Mouse (Mus musculus): Measurements from ENCODE around the gene Rchy1.

The Rchy1 gene

GRCm38 (mm10) chr5:91962639-91963440 lies at the start of gene Rchy1:
Gene Rchy1 (minus strand): TSS chr5:91963068.
- DNase-seq (ENCODE audit: low spot score): peak; percentile 92

GRCm38 (mm10) chr5:92011756-92012155 lies 48.9 kb upstream of the Rchy1 start:
- no peak for DNase-seq (ENCODE audit: low spot score)

- DNase-seq (ENCODE audit: low spot score): no peak
These were observed 47.0 kb upstream of the Rchy1 start for GRCm38 (mm10) chr5:92009827-92010226.

GRCm38 (mm10) chr5:92003011-92003410 lies 40.1 kb upstream of the Rchy1 start:
- peak; percentile 25 for DNase-seq (ENCODE audit: low spot score)

- no peak for DNase-seq (ENCODE audit: low spot score)
These were observed 37.9 kb upstream of the Rchy1 start for GRCm38 (mm10) chr5:92000770-92001169.

GRCm38 (mm10) chr5:91994546-91994945 lies 31.7 kb upstream of the Rchy1 start:
- DNase-seq (ENCODE audit: low spot score): peak; percentile 23

- DNase-seq (ENCODE audit: low spot score): no peak
These were observed 30.2 kb upstream of the Rchy1 start for GRCm38 (mm10) chr5:91993061-91993460.

- no peak for DNase-seq (ENCODE audit: low spot score)
These were observed 28.5 kb upstream of the Rchy1 start for GRCm38 (mm10) chr5:91991191-91991937.

- DNase-seq (ENCODE audit: low spot score): peak; percentile 6
These were observed 26.4 kb upstream of the Rchy1 start for GRCm38 (mm10) chr5:91989261-91989660.

- no peak for DNase-seq (ENCODE audit: low spot score)
These were observed 24.9 kb upstream of the Rchy1 start for GRCm38 (mm10) chr5:91987799-91988198.

GRCm38 (mm10) chr5:91987236-91987635 lies 24.4 kb upstream of the Rchy1 start, which contains the start of gene Odaph:
Gene Odaph (plus strand): TSS chr5:91987475.
- no peak for DNase-seq (ENCODE audit: low spot score)

GRCm38 (mm10) chr5:91985721-91986120 lies 22.9 kb upstream of the Rchy1 start:
- DNase-seq (ENCODE audit: low spot score): no peak

GRCm38 (mm10) chr5:91983490-91983889 lies 20.6 kb upstream of the Rchy1 start:
- DNase-seq (ENCODE audit: low spot score): no peak

GRCm38 (mm10) chr5:91981176-91981840 lies 18.4 kb upstream of the Rchy1 start:
- no peak for DNase-seq (ENCODE audit: low spot score)

- DNase-seq (ENCODE audit: low spot score): no peak
These were observed 14.5 kb upstream of the Rchy1 start for GRCm38 (mm10) chr5:91977397-91977770.

GRCm38 (mm10) chr5:91976566-91977396 lies 13.9 kb upstream of the Rchy1 start:
- no peak for DNase-seq (ENCODE audit: low spot score)

GRCm38 (mm10) chr5:91975758-91976157 lies 12.9 kb upstream of the Rchy1 start:
- no peak for DNase-seq (ENCODE audit: low spot score)

- DNase-seq (ENCODE audit: low spot score): no peak
These were observed 11.1 kb upstream of the Rchy1 start for GRCm38 (mm10) chr5:91974002-91974401.

GRCm38 (mm10) chr5:91972046-91972445 lies 9.2 kb upstream of the Rchy1 start:
- no peak for DNase-seq (ENCODE audit: low spot score)

- no peak for DNase-seq (ENCODE audit: low spot score)
These were observed 619 bp downstream of the Rchy1 start for GRCm38 (mm10) chr5:91962259-91962638.

- peak; percentile 5 for DNase-seq (ENCODE audit: low spot score)
These were observed 1.5 kb downstream of the Rchy1 start for GRCm38 (mm10) chr5:91961370-91961769.

Data from retina, embryonic 14.5 days (tissue).